Mouse (Mus musculus) ES-E14 (cell line): ENCODE measurements around the gene Lonrf2. TPM values are rescaled to one million over a fixed set of nuclear protein-coding genes. Genes with fewer than 3 reads are reported as not detected.
A peak's percentile ranks its signal among the peaks of the same experiment; 100 is the strongest.

Experiments used
- DNase-seq: peaks from one replicate; pipeline ENCODE4 v3.0.0-alpha.2; 2013; ENCODE audit warnings: low read depth, low spot score
- H3K27ac ChIP-seq: 2 replicates; pipeline ENCODE4 v1.5.1; 2012; ENCODE audit warnings: low read depth, mild to moderate bottlenecking, low read length, moderate library complexity, mixed read lengths; ENCODE audit not compliant: poor library complexity, insufficient read depth, severe bottlenecking
- H3K36me3 ChIP-seq: 2 replicates; pipeline ENCODE4 v1.6.1; 2012; ENCODE audit warnings: mild to moderate bottlenecking, low read length, moderate library complexity, mixed read lengths; ENCODE audit not compliant: control insufficient read depth, poor library complexity, insufficient read depth, severe bottlenecking
- H3K4me1 ChIP-seq, 2 experiments: fragments of 150-350 bp in 1 of 2; sonication (generic) in 1 of 2; 2 replicates each; pipeline ENCODE4 v1.6.1; 2012; ENCODE audit warnings: low read length in 2 of 2, mild to moderate bottlenecking in 1 of 2, mixed read lengths in 1 of 2; ENCODE audit not compliant: control insufficient read depth in 2 of 2, insufficient read depth in 2 of 2, poor library complexity in 1 of 2
- H3K4me3 ChIP-seq, 2 experiments: fragments of 150-350 bp in 1 of 2; sonication (generic) in 1 of 2; 2 replicates each; pipeline ENCODE4 v1.5.1; 2012; ENCODE audit warnings: low read length in 2 of 2, low read depth in 1 of 2, mild to moderate bottlenecking in 1 of 2, mixed read lengths in 1 of 2; ENCODE audit not compliant: insufficient read depth in 1 of 2, poor library complexity in 1 of 2, severe bottlenecking in 1 of 2
- H3K9ac ChIP-seq: 2 replicates; pipeline ENCODE4 v1.6.1; 2012; ENCODE audit warnings: low read depth, mild to moderate bottlenecking, low read length, mixed read lengths; ENCODE audit not compliant: poor library complexity, insufficient read depth, severe bottlenecking
- H3K9me3 ChIP-seq: fragments of 150-350 bp; sonication (generic); 2 replicates; pipeline ENCODE4 v1.6.1; 2012; ENCODE audit warnings: low read depth, mild to moderate bottlenecking, low read length; ENCODE audit not compliant: control insufficient read depth, insufficient read depth
- CHD2 ChIP-seq: IDR thresholded peaks from 2 replicates; pipeline ENCODE4 v1.6.1; 2014; ENCODE audit warnings: mild to moderate bottlenecking, low read depth, low read length, inconsistent platforms
- HCFC1 ChIP-seq: IDR thresholded peaks from 2 replicates; pipeline ENCODE4 v1.6.1; 2012; ENCODE audit warnings: low read length, inconsistent platforms, borderline replicate concordance; ENCODE audit not compliant: insufficient read depth
- MAFK ChIP-seq: IDR thresholded peaks from 2 replicates; pipeline ENCODE4 v1.6.1; 2014; ENCODE audit warnings: mild to moderate bottlenecking, low read depth, low read length, inconsistent platforms; ENCODE audit not compliant: insufficient read depth
- ZC3H11A ChIP-seq: IDR thresholded peaks from 2 replicates; pipeline ENCODE4 v1.6.1; 2012; ENCODE audit warnings: low read depth, mild to moderate bottlenecking, inconsistent platforms, low read length, borderline replicate concordance
- ZNF384 ChIP-seq: IDR thresholded peaks from 2 replicates; pipeline ENCODE4 v1.6.1; 2012; ENCODE audit warnings: low read depth, low read length, inconsistent platforms
- in situ Hi-C, 2 experiments: fragments of 600-800 bp; cut with MboI; formaldehyde crosslinking; loops; one replicate each; pipeline ENCODE4 v1.15.1; 2025; ENCODE audit warnings: low sequenced_read_pairs in 2 of 2, inconsistent platforms in 1 of 2; ENCODE audit not compliant: unreplicated experiment in 2 of 2
- total RNA-seq: library from RNA; depleted of rRNA; stranded (reverse); fragments of 300-350 nt; gene quantifications from 2 replicates; pipeline ENCODE4 v1.2.3, GENCODE M21; 2012

The Lonrf2 gene
- total RNA-seq, 1 experiment, result 1.5 TPM

DNA sequence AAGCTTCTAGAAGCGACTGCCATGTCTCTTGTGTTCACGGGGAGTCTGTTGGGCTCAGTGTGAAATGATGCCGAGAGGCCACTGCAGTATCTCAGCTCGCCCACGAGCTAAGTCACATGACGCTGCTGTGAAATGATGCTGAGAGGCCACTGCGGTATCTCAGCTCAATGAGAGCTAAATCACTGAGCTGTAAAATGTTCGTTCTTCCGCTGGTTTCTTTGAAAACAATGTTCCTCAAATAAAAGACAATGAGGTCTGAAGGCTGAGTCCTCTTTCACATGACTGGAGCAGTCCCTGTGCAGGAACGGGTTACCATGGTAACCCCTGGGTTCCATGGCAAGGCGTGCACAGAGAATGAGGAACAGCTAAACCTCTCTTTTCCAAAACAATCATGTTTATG is 11.5 kb upstream of the Lonrf2 start:
- no peak for DNase-seq
- no peak overlapping the region for H3K4me3 ChIP-seq

DNA sequence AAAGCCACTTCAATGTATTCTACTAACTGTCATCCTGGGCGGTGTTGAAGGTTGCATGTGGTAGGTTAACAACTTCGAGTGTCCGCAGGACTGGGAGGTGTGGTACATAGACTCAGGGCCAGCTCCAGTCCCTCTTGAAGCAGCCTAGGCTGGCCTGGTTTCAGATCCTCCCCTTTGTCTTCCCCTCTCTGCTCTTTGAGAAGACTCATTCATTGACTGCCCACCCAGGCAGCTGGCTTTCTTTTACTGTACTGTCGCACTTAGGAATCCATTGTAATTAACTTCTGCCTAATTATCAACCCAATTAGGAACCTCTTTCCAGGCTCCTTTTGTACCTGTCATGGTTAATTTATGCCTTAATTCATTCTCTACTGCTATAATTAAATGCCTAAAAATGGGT is 6.8 kb upstream of the Lonrf2 start:
- H3K9ac ChIP-seq, result no peak overlapping the region
- H3K27ac ChIP-seq, result no peak overlapping the region
- H3K4me1 ChIP-seq, result no peaks in the 10 kb centered on the region
- no peak overlapping the region for H3K4me3 ChIP-seq
- in situ Hi-C loops, result no loop called here
- H3K36me3 ChIP-seq, result no peaks in the 10 kb centered on the region
- no peak for DNase-seq
- H3K9me3 ChIP-seq, result no peaks in the 10 kb centered on the region
- TF ChIP-seq MAFK (no peak), CHD2 (no peak), HCFC1 (no peak), ZNF384 (no peak), ZC3H11A (no peak)

More for the DNA sequence above, 11.5 kb upstream of the Lonrf2 start:
- Histone ChIP-seq H3K9ac (no peak overlapping the region), H3K9me3 (no peaks in the 10 kb centered on the region), H3K27ac (no peak overlapping the region), H3K4me1 (no peaks in the 10 kb centered on the region), H3K36me3 (no peaks in the 10 kb centered on the region)
- TF ChIP-seq ZNF384 (no peak), MAFK (no peak), CHD2 (no peak), ZC3H11A (no peak)
- in situ Hi-C loops, result no loop called here

- H3K36me3 ChIP-seq, result no peaks in the 10 kb centered on the region
- H3K4me1 ChIP-seq, result no peaks in the 10 kb centered on the region
- in situ Hi-C loops, result no loop called here
- H3K27ac ChIP-seq, result no peak overlapping the region
- H3K9ac ChIP-seq, result no peak overlapping the region
- no peak for DNase-seq
- TF ChIP-seq HCFC1 (no peak), ZC3H11A (no peak), CHD2 (no peak)
- no peaks in the 10 kb centered on the region for H3K9me3 ChIP-seq
- H3K4me3 ChIP-seq, result no peak overlapping the region
These were observed 6.3 kb upstream of the Lonrf2 start for GRCm38 (mm10) chr1:38842861-38843260.

GRCm38 (mm10) chr1:38839944-38840343 is 3.4 kb upstream of the Lonrf2 start:
- Histone ChIP-seq H3K36me3 (no peaks in the 10 kb centered on the region), H3K4me1 (peaks cover 0 to 3% of the 10 kb centered on the region in 2 experiments; a peak in 2 of 4 replicates), H3K9ac (no peak overlapping the region), H3K4me3 (no peak overlapping the region), H3K9me3 (no peaks in the 10 kb centered on the region), H3K27ac (no peak overlapping the region)
- no peak for DNase-seq
- no peak for TF ChIP-seq ZNF384
- peak; percentile 70 for TF ChIP-seq MAFK
- no peak for TF ChIP-seq ZC3H11A
- in situ Hi-C loops, result no loop called here
